Mouse (Mus musculus): ENCODE measurements around the gene Pxn. TPM values are rescaled to one million over a fixed set of nuclear protein-coding genes. Genes with fewer than 3 reads are reported as not detected.
"Not testable (repeated sequence)": the region's sequence is repeated elsewhere in the genome, so short reads cannot be mapped to it uniquely, and the experiment has no call there.

Pxn gene
- polyA plus RNA-seq, 1 experiment from 2014 or later, result 20.6 TPM

DNA sequence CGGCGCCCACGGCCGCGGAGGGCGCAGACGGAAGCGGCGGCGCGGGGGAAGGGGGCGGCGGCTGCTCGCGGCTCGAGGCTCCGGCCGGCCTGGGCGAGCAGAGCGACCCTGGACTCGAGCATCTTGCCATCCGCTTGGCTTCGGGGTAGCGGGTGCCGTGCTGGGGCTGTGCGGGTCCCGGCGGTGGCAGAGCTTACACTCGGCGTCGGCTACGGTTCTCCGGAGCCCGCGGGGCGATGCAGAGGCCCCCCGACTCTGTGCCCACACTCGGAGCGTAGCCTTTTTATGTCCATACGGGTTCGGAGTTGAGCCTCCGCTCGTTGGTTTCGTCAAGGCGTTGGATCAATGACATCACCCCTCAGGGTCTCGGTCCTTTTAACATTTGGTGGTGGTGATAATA lies 58.9 kb downstream of the Pxn start:
- Histone ChIP-seq H3K4me2 (ENCODE audit: low read length) (peak overlapping the region; percentile 67), H3K9me3 (ENCODE audit: control insufficient read depth, low read length) (no peaks in the 10 kb centered on the region), H3K27ac (ENCODE audit: low read length) (peak overlapping the region; percentile 5; the same call in 1 of the 2 replicates), H3K4me3 (replicated peaks; ENCODE audit: low read length) (peak overlapping the region; percentile 81), H3K9ac (replicated peaks; ENCODE audit: low read depth, low read length) (peak overlapping the region; percentile 93), H3K36me3 (ENCODE audit: control insufficient read depth, insufficient read depth) (peaks cover 20% of the 10 kb centered on the region), H3K27me3 (replicated peaks; ENCODE audit: control insufficient read depth, insufficient read depth, low read length) (no peaks in the 10 kb centered on the region), H3K4me1 (replicated peaks; ENCODE audit: control insufficient read depth, insufficient read depth, low read length) (peaks cover 23% of the 10 kb centered on the region)
- under 1% methylated on average over 38 of the region's 46 CpGs for WGBS
- ATAC-seq, result peak; percentile 27; the same call in 1 of the 2 replicates

GRCm38 (mm10) chr5:115568681-115569080 lies 62.2 kb downstream of the Pxn start:
- 56% methylated on average over 10 of the region's 10 CpGs for WGBS
- no peak for ATAC-seq

GRCm38 (mm10) chr5:115569308-115569707 lies 62.8 kb downstream of the Pxn start:
- Histone ChIP-seq H3K9me3 (ENCODE audit: control insufficient read depth, low read length) (no peaks in the 10 kb centered on the region), H3K4me1 (replicated peaks; ENCODE audit: control insufficient read depth, insufficient read depth, low read length) (peaks cover 14% of the 10 kb centered on the region), H3K9ac (replicated peaks; ENCODE audit: low read depth, low read length) (no peak overlapping the region), H3K4me3 (replicated peaks; ENCODE audit: low read length) (no peak overlapping the region), H3K27me3 (replicated peaks; ENCODE audit: control insufficient read depth, insufficient read depth, low read length) (no peaks in the 10 kb centered on the region), H3K4me2 (ENCODE audit: low read length) (no peak overlapping the region), H3K36me3 (ENCODE audit: control insufficient read depth, insufficient read depth) (peaks cover 6% of the 10 kb centered on the region; the same call in 1 of the 2 replicates), H3K27ac (ENCODE audit: low read length) (no peak overlapping the region)
- WGBS, result 80% methylated on average over 11 of the region's 11 CpGs
- no peak for ATAC-seq

More at GRCm38 (mm10) chr5:115568681-115569080, 62.2 kb downstream of the Pxn start:
- Histone ChIP-seq H3K4me3 (replicated peaks; ENCODE audit: low read length) (no peak overlapping the region), H3K27me3 (replicated peaks; ENCODE audit: control insufficient read depth, insufficient read depth, low read length) (no peaks in the 10 kb centered on the region), H3K4me2 (ENCODE audit: low read length) (no peak overlapping the region), H3K9me3 (ENCODE audit: control insufficient read depth, low read length) (no peaks in the 10 kb centered on the region), H3K4me1 (replicated peaks; ENCODE audit: control insufficient read depth, insufficient read depth, low read length) (peaks cover 16% of the 10 kb centered on the region), H3K27ac (ENCODE audit: low read length) (no peak overlapping the region), H3K36me3 (ENCODE audit: control insufficient read depth, insufficient read depth) (peaks cover 10% of the 10 kb centered on the region; the same call in 1 of the 2 replicates), H3K9ac (replicated peaks; ENCODE audit: low read depth, low read length) (no peak overlapping the region)

GRCm38 (mm10) chr5:115569721-115570120 lies 63.2 kb downstream of the Pxn start:
- peaks cover 9% of the 10 kb centered on the region for H3K4me1 ChIP-seq (replicated peaks; ENCODE audit: control insufficient read depth, insufficient read depth, low read length)
- H3K4me3 ChIP-seq (replicated peaks; ENCODE audit: low read length), result no peak overlapping the region
- H3K9ac ChIP-seq (replicated peaks; ENCODE audit: low read depth, low read length), result no peak overlapping the region
- H3K27ac ChIP-seq (ENCODE audit: low read length), result no peak overlapping the region
- 44% methylated on average over 4 of the region's 4 CpGs for WGBS
- ATAC-seq, result no peak
- H3K4me2 ChIP-seq (ENCODE audit: low read length), result no peak overlapping the region
- no peaks in the 10 kb centered on the region for H3K27me3 ChIP-seq (replicated peaks; ENCODE audit: control insufficient read depth, insufficient read depth, low read length)
- no peaks in the 10 kb centered on the region for H3K9me3 ChIP-seq (ENCODE audit: control insufficient read depth, low read length)
- peaks cover 10% of the 10 kb centered on the region for H3K36me3 ChIP-seq (ENCODE audit: control insufficient read depth, insufficient read depth)

- 95% methylated on average over 7 of the region's 7 CpGs for WGBS
- Histone ChIP-seq H3K9me3 (ENCODE audit: control insufficient read depth, low read length) (no peaks in the 10 kb centered on the region), H3K4me1 (replicated peaks; ENCODE audit: control insufficient read depth, insufficient read depth, low read length) (peaks cover 2% of the 10 kb centered on the region), H3K27me3 (replicated peaks; ENCODE audit: control insufficient read depth, insufficient read depth, low read length) (no peaks in the 10 kb centered on the region), H3K4me3 (replicated peaks; ENCODE audit: low read length) (no peak overlapping the region), H3K27ac (ENCODE audit: low read length) (no peak overlapping the region), H3K4me2 (ENCODE audit: low read length) (no peak overlapping the region), H3K9ac (replicated peaks; ENCODE audit: low read depth, low read length) (no peak overlapping the region), H3K36me3 (ENCODE audit: control insufficient read depth, insufficient read depth) (peaks cover 17% of the 10 kb centered on the region)
- ATAC-seq, result no peak
These were observed 64.6 kb downstream of the Pxn start for GRCm38 (mm10) chr5:115571086-115571485.

- no peaks in the 10 kb centered on the region for H3K27me3 ChIP-seq (replicated peaks; ENCODE audit: control insufficient read depth, insufficient read depth, low read length)
- no peak overlapping the region for H3K9ac ChIP-seq (replicated peaks; ENCODE audit: low read depth, low read length)
- H3K4me2 ChIP-seq (ENCODE audit: low read length), result no peak overlapping the region
- no peaks in the 10 kb centered on the region for H3K9me3 ChIP-seq (ENCODE audit: control insufficient read depth, low read length)
- H3K4me3 ChIP-seq (replicated peaks; ENCODE audit: low read length), result no peak overlapping the region
- no peaks in the 10 kb centered on the region for H3K4me1 ChIP-seq (replicated peaks; ENCODE audit: control insufficient read depth, insufficient read depth, low read length)
- ATAC-seq, result 0 out of 2 replicates have a peak, but pooled peaks have one; percentile 15
- WGBS, result 72% methylated on average over 17 of the region's 17 CpGs
- H3K27ac ChIP-seq (ENCODE audit: low read length), result no peak overlapping the region
- peaks cover 31% of the 10 kb centered on the region for H3K36me3 ChIP-seq (ENCODE audit: control insufficient read depth, insufficient read depth)
These were observed 66.4 kb downstream of the Pxn start for GRCm38 (mm10) chr5:115572679-115573535.

DNA sequence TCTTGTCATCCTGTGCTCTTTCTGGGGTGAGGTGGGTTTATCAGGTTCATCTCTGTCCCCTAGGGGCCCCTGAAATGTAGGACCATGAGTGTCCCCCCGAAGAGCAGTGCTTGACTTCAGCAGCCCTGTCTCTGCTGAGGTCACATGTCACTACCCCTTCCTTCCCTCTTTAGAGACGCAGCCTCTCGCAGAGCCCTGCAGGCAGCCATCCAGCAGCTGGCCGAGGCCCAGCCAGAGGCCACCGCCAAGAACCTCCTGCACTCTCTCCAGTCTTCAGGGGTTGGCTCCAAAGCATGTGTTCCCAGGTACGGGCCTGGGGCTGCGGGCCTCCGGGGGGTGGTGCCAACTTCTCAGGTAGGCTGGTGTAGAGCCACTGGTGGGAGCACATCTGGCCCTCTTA lies 68.5 kb downstream of the Pxn start:
- Histone ChIP-seq H3K36me3 (ENCODE audit: control insufficient read depth, insufficient read depth) (peaks cover 45% of the 10 kb centered on the region), H3K4me1 (replicated peaks; ENCODE audit: control insufficient read depth, insufficient read depth, low read length) (no peaks in the 10 kb centered on the region), H3K4me3 (replicated peaks; ENCODE audit: low read length) (no peak overlapping the region), H3K4me2 (ENCODE audit: low read length) (no peak overlapping the region), H3K9me3 (ENCODE audit: control insufficient read depth, low read length) (no peaks in the 10 kb centered on the region), H3K27me3 (replicated peaks; ENCODE audit: control insufficient read depth, insufficient read depth, low read length) (no peaks in the 10 kb centered on the region), H3K9ac (replicated peaks; ENCODE audit: low read depth, low read length) (no peak overlapping the region), H3K27ac (ENCODE audit: low read length) (no peak overlapping the region)
- 72% methylated on average over 8 of the region's 8 CpGs for WGBS
- no peak for ATAC-seq

- ATAC-seq; H3K4me3 ChIP-seq (replicated peaks; ENCODE audit: low read length); H3K4me1 ChIP-seq (replicated peaks; ENCODE audit: control insufficient read depth, insufficient read depth, low read length); H3K4me2 ChIP-seq (ENCODE audit: low read length); H3K27ac ChIP-seq (ENCODE audit: low read length); H3K9ac ChIP-seq (replicated peaks; ENCODE audit: low read depth, low read length); H3K27me3 ChIP-seq (replicated peaks; ENCODE audit: control insufficient read depth, insufficient read depth, low read length); H3K9me3 ChIP-seq (ENCODE audit: control insufficient read depth, low read length): not testable (repeated sequence)
- 94% methylated on average over 4 of the region's 4 CpGs for WGBS
- peaks cover 65% of the 10 kb centered on the region for H3K36me3 ChIP-seq (ENCODE audit: control insufficient read depth, insufficient read depth)
These were observed 71.2 kb downstream of the Pxn start for GRCm38 (mm10) chr5:115577686-115578085.

DNA sequence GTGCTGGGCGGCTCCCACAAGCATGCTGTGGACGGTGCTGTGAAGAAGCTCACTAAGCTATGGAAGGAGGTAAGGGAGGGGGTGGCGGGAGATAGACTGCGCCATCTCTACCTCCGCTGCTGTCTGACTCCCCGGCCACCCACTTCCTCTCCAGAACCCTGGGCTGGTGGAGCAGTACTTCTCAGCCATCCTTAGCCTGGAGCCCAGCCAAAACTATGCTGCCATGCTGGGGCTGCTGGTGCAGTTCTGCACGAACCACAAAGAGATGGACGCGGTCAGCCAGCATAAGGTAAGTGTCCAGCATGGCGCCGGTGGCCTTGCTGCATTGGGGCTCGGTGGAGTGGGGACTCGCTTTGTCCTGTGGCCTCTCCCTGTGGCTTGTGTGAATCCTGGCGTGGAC lies 72.4 kb downstream of the Pxn start:
- Histone ChIP-seq H3K9me3 (ENCODE audit: control insufficient read depth, low read length) (peaks cover 3% of the 10 kb centered on the region; the same call in 1 of the 2 replicates), H3K9ac (replicated peaks; ENCODE audit: low read depth, low read length) (no peak overlapping the region), H3K36me3 (ENCODE audit: control insufficient read depth, insufficient read depth) (peaks cover 71% of the 10 kb centered on the region), H3K27ac (ENCODE audit: low read length) (no peak overlapping the region), H3K27me3 (replicated peaks; ENCODE audit: control insufficient read depth, insufficient read depth, low read length) (no peaks in the 10 kb centered on the region), H3K4me2 (ENCODE audit: low read length) (no peak overlapping the region), H3K4me1 (replicated peaks; ENCODE audit: control insufficient read depth, insufficient read depth, low read length) (no peaks in the 10 kb centered on the region), H3K4me3 (replicated peaks; ENCODE audit: low read length) (no peak overlapping the region)
- ATAC-seq, result no peak
- WGBS, result 93% methylated on average over 14 of the region's 14 CpGs

All from forebrain, embryonic 16.5 days (tissue).